Mouse (Mus musculus): ENCODE measurements at regions not wholly inside any gene's neighbourhood (a gene's known extent, or its start where the extent isn't known, plus 50 kb on each side); places are given as distances from the start of the nearest gene placed in this dataset.

- Histone ChIP-seq H3K36me3 (no peaks in the 10 kb centered on the region), H3K4me3 (no peak overlapping the region), H3K27ac (no peak overlapping the region), H3K4me1 (peaks cover 13% of the 10 kb centered on the region), H3K9ac (no peak overlapping the region), H3K27me3 (no peaks in the 10 kb centered on the region), H3K4me2 (no peak overlapping the region), H3K9me3 (no peaks in the 10 kb centered on the region)
- WGBS, result 29% methylated on average over 2 of the region's 2 CpGs
- no peak for ATAC-seq (ENCODE audit: insufficient number of reproducible peaks, low FRiP score, low TSS enrichment, low read depth)
These were observed 141.0 kb upstream of the Smim23 start for GRCm38 (mm10) chr11:32965418-32965817.

- Histone ChIP-seq H3K36me3 (no peaks in the 10 kb centered on the region), H3K4me2 (no peak overlapping the region), H3K9ac (no peak overlapping the region), H3K27me3 (no peaks in the 10 kb centered on the region), H3K4me1 (peaks cover 14% of the 10 kb centered on the region), H3K27ac (no peak overlapping the region), H3K9me3 (no peaks in the 10 kb centered on the region), H3K4me3 (no peak overlapping the region)
- ATAC-seq (ENCODE audit: insufficient number of reproducible peaks, low FRiP score, low TSS enrichment, low read depth), result no peak
- WGBS, result 35% methylated on average over 6 of the region's 6 CpGs
These were observed 139.4 kb upstream of the Smim23 start for GRCm38 (mm10) chr11:32963625-32964293.

GRCm38 (mm10) chr11:32961600-32961999 is 137.2 kb upstream of the Smim23 start:
- H3K27ac ChIP-seq, result no peak overlapping the region
- H3K36me3 ChIP-seq, result no peaks in the 10 kb centered on the region
- H3K27me3 ChIP-seq, result no peaks in the 10 kb centered on the region
- WGBS, result 74% methylated on average over 3 of the region's 3 CpGs
- H3K4me1 ChIP-seq, result peaks cover 20% of the 10 kb centered on the region
- H3K9ac ChIP-seq, result no peak overlapping the region
- H3K4me2 ChIP-seq, result no peak overlapping the region
- ATAC-seq (ENCODE audit: insufficient number of reproducible peaks, low FRiP score, low TSS enrichment, low read depth), result no peak
- H3K4me3 ChIP-seq, result no peak overlapping the region
- H3K9me3 ChIP-seq, result no peaks in the 10 kb centered on the region

GRCm38 (mm10) chr11:32958961-32959360 is 134.6 kb upstream of the Smim23 start:
- Histone ChIP-seq H3K4me3 (no peak overlapping the region), H3K9me3 (no peaks in the 10 kb centered on the region), H3K4me1 (peaks cover 13% of the 10 kb centered on the region; the same call in 1 of the 2 replicates), H3K36me3 (no peaks in the 10 kb centered on the region), H3K27ac (no peak overlapping the region), H3K4me2 (no peak overlapping the region), H3K9ac (no peak overlapping the region), H3K27me3 (no peaks in the 10 kb centered on the region)
- 47% methylated on average over 5 of the region's 5 CpGs for WGBS
- no peak for ATAC-seq (ENCODE audit: insufficient number of reproducible peaks, low FRiP score, low TSS enrichment, low read depth)

GRCm38 (mm10) chr11:32956993-32957392 is 132.6 kb upstream of the Smim23 start:
- Histone ChIP-seq H3K9ac (no peak overlapping the region), H3K4me2 (no peak overlapping the region), H3K27me3 (no peaks in the 10 kb centered on the region), H3K4me3 (no peak overlapping the region), H3K4me1 (peaks cover 12% of the 10 kb centered on the region; the same call in 1 of the 2 replicates), H3K36me3 (no peaks in the 10 kb centered on the region), H3K9me3 (no peaks in the 10 kb centered on the region), H3K27ac (no peak overlapping the region)
- WGBS, result 30% methylated on average over 7 of the region's 7 CpGs
- 0 out of 2 replicates have a peak, but pooled peaks have one; percentile 35 for ATAC-seq (ENCODE audit: insufficient number of reproducible peaks, low FRiP score, low TSS enrichment, low read depth)

GRCm38 (mm10) chr11:32952271-32952670 is 127.9 kb upstream of the Smim23 start:
- no peak overlapping the region for H3K4me3 ChIP-seq
- peaks cover 9% of the 10 kb centered on the region; the same call in 1 of the 2 replicates for H3K4me1 ChIP-seq
- H3K36me3 ChIP-seq, result no peaks in the 10 kb centered on the region
- ATAC-seq (ENCODE audit: insufficient number of reproducible peaks, low FRiP score, low TSS enrichment, low read depth), result no peak
- H3K27me3 ChIP-seq, result no peaks in the 10 kb centered on the region
- H3K9me3 ChIP-seq, result no peaks in the 10 kb centered on the region
- H3K27ac ChIP-seq, result no peak overlapping the region
- H3K9ac ChIP-seq, result no peak overlapping the region
- no peak overlapping the region for H3K4me2 ChIP-seq

GRCm38 (mm10) chr11:32948132-32948531 is 123.7 kb upstream of the Smim23 start:
- Histone ChIP-seq H3K4me1 (0 out of 2 replicates have a peak, but pooled peaks cover 5% of the 10 kb centered on the region), H3K4me3 (no peak overlapping the region), H3K9me3 (no peaks in the 10 kb centered on the region), H3K4me2 (no peak overlapping the region), H3K9ac (no peak overlapping the region), H3K36me3 (no peaks in the 10 kb centered on the region), H3K27me3 (no peaks in the 10 kb centered on the region), H3K27ac (no peak overlapping the region)
- 36% methylated on average over 4 of the region's 4 CpGs for WGBS
- ATAC-seq (ENCODE audit: insufficient number of reproducible peaks, low FRiP score, low TSS enrichment, low read depth), result no peak

- no peak overlapping the region for H3K4me2 ChIP-seq
- H3K4me1 ChIP-seq, result 0 out of 2 replicates have a peak, but pooled peaks cover 2% of the 10 kb centered on the region
- no peaks in the 10 kb centered on the region for H3K27me3 ChIP-seq
- no peak overlapping the region for H3K4me3 ChIP-seq
- no peaks in the 10 kb centered on the region for H3K9me3 ChIP-seq
- H3K9ac ChIP-seq, result no peak overlapping the region
- no peak for ATAC-seq (ENCODE audit: insufficient number of reproducible peaks, low FRiP score, low TSS enrichment, low read depth)
- no peaks in the 10 kb centered on the region for H3K36me3 ChIP-seq
- no peak overlapping the region for H3K27ac ChIP-seq
- 53% methylated on average over 3 of the region's 3 CpGs for WGBS
These were observed 122.1 kb upstream of the Smim23 start for GRCm38 (mm10) chr11:32946481-32947001.

- Histone ChIP-seq H3K36me3 (no peaks in the 10 kb centered on the region), H3K9me3 (no peaks in the 10 kb centered on the region), H3K4me3 (no peak overlapping the region), H3K27me3 (no peaks in the 10 kb centered on the region), H3K4me2 (no peak overlapping the region), H3K27ac (no peak overlapping the region), H3K9ac (no peak overlapping the region), H3K4me1 (0 out of 2 replicates have a peak, but pooled peaks cover 2% of the 10 kb centered on the region)
- 68% methylated on average over 2 of the region's 2 CpGs for WGBS
- ATAC-seq (ENCODE audit: insufficient number of reproducible peaks, low FRiP score, low TSS enrichment, low read depth), result no peak
These were observed 120.7 kb upstream of the Smim23 start for GRCm38 (mm10) chr11:32945071-32945470.

GRCm38 (mm10) chr11:32941331-32942009 is 117.1 kb upstream of the Smim23 start:
- no peaks in the 10 kb centered on the region for H3K36me3 ChIP-seq
- H3K27me3 ChIP-seq, result no peaks in the 10 kb centered on the region
- WGBS, result 66% methylated on average over 5 of the region's 5 CpGs
- H3K27ac ChIP-seq, result no peak overlapping the region
- ATAC-seq (ENCODE audit: insufficient number of reproducible peaks, low FRiP score, low TSS enrichment, low read depth), result no peak
- H3K4me3 ChIP-seq, result no peak overlapping the region
- H3K9ac ChIP-seq, result no peak overlapping the region
- no peak overlapping the region for H3K4me2 ChIP-seq
- H3K4me1 ChIP-seq, result 0 out of 2 replicates have a peak, but pooled peaks cover 2% of the 10 kb centered on the region
- H3K9me3 ChIP-seq, result no peaks in the 10 kb centered on the region

- H3K36me3 ChIP-seq, result no peaks in the 10 kb centered on the region
- H3K4me2 ChIP-seq, result no peak overlapping the region
These were observed 114.7 kb upstream of the Smim23 start for GRCm38 (mm10) chr11:32939102-32939501.

GRCm38 (mm10) chr11:32937167-32937566 is 112.8 kb upstream of the Smim23 start:
- Histone ChIP-seq H3K4me1 (0 out of 2 replicates have a peak, but pooled peaks cover 2% of the 10 kb centered on the region), H3K36me3 (no peaks in the 10 kb centered on the region), H3K27ac (no peak overlapping the region), H3K4me3 (no peak overlapping the region), H3K9ac (no peak overlapping the region), H3K4me2 (no peak overlapping the region), H3K27me3 (no peaks in the 10 kb centered on the region), H3K9me3 (no peaks in the 10 kb centered on the region)
- 32% methylated on average over 1 of the region's 1 CpGs for WGBS
- no peak for ATAC-seq (ENCODE audit: insufficient number of reproducible peaks, low FRiP score, low TSS enrichment, low read depth)

More at GRCm38 (mm10) chr11:32939102-32939501, 114.7 kb upstream of the Smim23 start:
- 79% methylated on average over 1 of the region's 1 CpGs for WGBS
- Histone ChIP-seq H3K27me3 (no peaks in the 10 kb centered on the region), H3K4me1 (0 out of 2 replicates have a peak, but pooled peaks cover 2% of the 10 kb centered on the region), H3K4me3 (no peak overlapping the region), H3K9ac (no peak overlapping the region), H3K9me3 (no peaks in the 10 kb centered on the region), H3K27ac (no peak overlapping the region)
- no peak for ATAC-seq (ENCODE audit: insufficient number of reproducible peaks, low FRiP score, low TSS enrichment, low read depth)
